Mouse (Mus musculus): ENCODE measurements around the gene Pnpla3. TPM values are rescaled to one million over a fixed set of nuclear protein-coding genes. Genes with fewer than 3 reads are reported as not detected.
A peak's percentile ranks its signal among the peaks of the same experiment; 100 is the strongest.
"Not testable (repeated sequence)": the region's sequence is repeated elsewhere in the genome, so short reads cannot be mapped to it uniquely, and the experiment has no call there.

Gene Pnpla3
- polyA plus RNA-seq, 1 experiment from 2014 or later = 5.0 TPM

GRCm38 (mm10) chr15:84139592-84140005 lies 28.0 kb upstream of the Pnpla3 start:
- ATAC-seq (ENCODE audit: low FRiP score) = no peak
- Histone ChIP-seq H3K9me3 (no peaks in the 10 kb centered on the region), H3K27ac (no peak overlapping the region), H3K4me2 (no peak overlapping the region), H3K9ac (no peak overlapping the region), H3K27me3 (no peaks in the 10 kb centered on the region), H3K4me1 (replicated peaks) (peaks cover 13% of the 10 kb centered on the region; the same call in 1 of the 2 replicates), H3K4me3 (no peak overlapping the region), H3K36me3 (no peaks in the 10 kb centered on the region)
- WGBS = 90% methylated on average over 5 of the region's 5 CpGs

DNA sequence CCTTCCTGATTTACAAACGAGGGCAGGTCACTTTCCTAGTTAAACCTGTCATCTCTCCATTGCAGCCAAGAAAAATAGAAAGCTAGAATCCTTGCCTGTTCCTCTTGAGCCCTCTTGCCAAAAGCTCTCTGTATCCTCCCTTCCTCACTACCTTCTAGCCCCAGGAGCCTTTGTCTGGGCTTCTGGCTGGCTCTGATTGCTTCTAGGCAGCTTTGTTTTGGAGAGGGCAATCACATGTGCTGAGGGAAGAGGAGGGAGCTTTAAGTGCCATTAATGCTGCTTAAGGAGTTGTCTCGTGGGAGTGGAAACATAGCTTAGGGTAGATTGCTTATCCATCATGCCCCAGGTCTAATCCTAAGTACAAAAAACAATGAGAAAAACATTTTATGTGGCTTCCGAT lies 27.5 kb upstream of the Pnpla3 start:
- Histone ChIP-seq H3K9ac (no peak overlapping the region), H3K9me3 (no peaks in the 10 kb centered on the region), H3K4me1 (replicated peaks) (peaks cover 13% of the 10 kb centered on the region; the same call in 1 of the 2 replicates), H3K36me3 (no peaks in the 10 kb centered on the region), H3K27ac (no peak overlapping the region), H3K4me2 (no peak overlapping the region), H3K27me3 (no peaks in the 10 kb centered on the region), H3K4me3 (no peak overlapping the region)
- 65% methylated on average over 3 of the region's 3 CpGs for whole genome bisulfite sequencing
- ATAC-seq (ENCODE audit: low FRiP score) = no peak

GRCm38 (mm10) chr15:84140929-84141328 lies 26.7 kb upstream of the Pnpla3 start:
- H3K4me3 ChIP-seq = no peak overlapping the region
- peaks cover 13% of the 10 kb centered on the region; the same call in 1 of the 2 replicates for H3K4me1 ChIP-seq (replicated peaks)
- no peak for ATAC-seq (ENCODE audit: low FRiP score)
- no peaks in the 10 kb centered on the region for H3K9me3 ChIP-seq
- no peak overlapping the region for H3K27ac ChIP-seq
- H3K36me3 ChIP-seq = no peaks in the 10 kb centered on the region
- no peaks in the 10 kb centered on the region for H3K27me3 ChIP-seq
- H3K9ac ChIP-seq = no peak overlapping the region
- H3K4me2 ChIP-seq = no peak overlapping the region
- 75% methylated on average over 5 of the region's 5 CpGs for WGBS

DNA sequence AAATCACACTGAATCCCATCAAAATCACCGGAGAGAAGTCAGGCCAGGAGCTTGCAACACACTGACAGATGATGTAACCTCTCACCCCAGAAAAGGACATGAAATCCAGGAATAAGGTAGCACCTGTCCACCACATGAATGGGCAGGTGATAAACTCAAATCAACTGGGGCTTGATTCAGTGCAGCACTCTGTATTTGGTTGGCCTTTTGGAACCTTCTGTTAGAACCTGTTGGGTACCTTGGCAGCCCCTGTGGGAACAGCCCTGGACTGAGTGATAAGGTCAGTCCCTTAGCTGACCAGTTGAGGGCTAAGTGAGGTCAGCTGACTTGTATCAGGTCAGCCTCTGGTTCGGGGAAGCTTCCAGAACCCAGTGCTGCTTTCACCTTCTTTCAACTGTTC lies 11.5 kb upstream of the Pnpla3 start:
- 88% methylated on average over 2 of the region's 2 CpGs for WGBS
- no peak overlapping the region for H3K4me2 ChIP-seq
- no peak overlapping the region for H3K27ac ChIP-seq
- H3K36me3 ChIP-seq = no peaks in the 10 kb centered on the region
- H3K9ac ChIP-seq = no peak overlapping the region
- no peaks in the 10 kb centered on the region for H3K9me3 ChIP-seq
- H3K4me1 ChIP-seq (replicated peaks) = no peaks in the 10 kb centered on the region
- ATAC-seq (ENCODE audit: low FRiP score) = no peak
- no peak overlapping the region for H3K4me3 ChIP-seq
- no peaks in the 10 kb centered on the region for H3K27me3 ChIP-seq

GRCm38 (mm10) chr15:84157530-84157929 lies 10.1 kb upstream of the Pnpla3 start:
- not testable (repeated sequence) for H3K9me3 ChIP-seq; H3K27me3 ChIP-seq; H3K4me3 ChIP-seq; H3K4me1 ChIP-seq (replicated peaks); H3K36me3 ChIP-seq; H3K9ac ChIP-seq; ATAC-seq (ENCODE audit: low FRiP score); H3K4me2 ChIP-seq; H3K27ac ChIP-seq
- 91% methylated on average over 6 of the region's 6 CpGs for WGBS

DNA sequence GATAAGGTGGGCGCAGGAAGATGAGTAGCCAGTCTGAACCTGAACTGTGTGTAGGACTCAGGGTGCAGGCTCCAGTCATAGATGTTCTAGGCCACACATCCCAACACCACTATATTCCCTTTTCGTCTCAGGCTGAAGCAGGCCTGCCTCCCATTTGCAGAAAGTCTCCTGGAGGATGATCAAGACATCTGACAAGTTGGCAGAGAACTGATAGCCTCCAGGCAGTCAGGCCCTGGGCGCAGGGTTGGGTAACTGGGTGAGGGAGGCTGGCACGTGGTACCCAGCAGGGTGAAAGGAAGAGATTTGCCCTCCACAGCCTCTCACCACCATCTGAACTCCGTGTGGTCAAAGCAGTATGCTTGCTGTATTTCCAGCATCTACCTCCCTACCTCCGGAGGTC lies 5.8 kb upstream of the Pnpla3 start:
- Histone ChIP-seq H3K9me3 (no peaks in the 10 kb centered on the region), H3K27me3 (no peaks in the 10 kb centered on the region), H3K4me2 (no peak overlapping the region), H3K4me1 (replicated peaks) (peaks cover 2% of the 10 kb centered on the region), H3K36me3 (no peaks in the 10 kb centered on the region), H3K27ac (no peak overlapping the region), H3K9ac (no peak overlapping the region), H3K4me3 (no peak overlapping the region)
- WGBS = 83% methylated on average over 6 of the region's 6 CpGs
- no peak for ATAC-seq (ENCODE audit: low FRiP score)

GRCm38 (mm10) chr15:84166818-84167217 lies 819 bp upstream of the Pnpla3 start:
- Histone ChIP-seq H3K4me1 (replicated peaks) (peaks cover 27% of the 10 kb centered on the region), H3K36me3 (no peaks in the 10 kb centered on the region), H3K27ac (peak overlapping the region; percentile 86; the same call in 1 of the 2 replicates), H3K4me3 (peak overlapping the region; percentile 61; the same call in 1 of the 2 replicates), H3K4me2 (peak overlapping the region; percentile 96), H3K9ac (no peak overlapping the region), H3K9me3 (no peaks in the 10 kb centered on the region), H3K27me3 (0 out of 2 replicates have a peak, but pooled peaks cover 9% of the 10 kb centered on the region)
- no peak for ATAC-seq (ENCODE audit: low FRiP score)
- 67% methylated on average over 6 of the region's 6 CpGs for whole genome bisulfite sequencing

GRCm38 (mm10) chr15:84168170-84169161 lies 829 bp downstream of the Pnpla3 start:
- Histone ChIP-seq H3K27me3 (0 out of 2 replicates have a peak, but pooled peaks cover 9% of the 10 kb centered on the region), H3K9ac (peak overlapping the region; percentile 83), H3K9me3 (no peaks in the 10 kb centered on the region), H3K4me1 (replicated peaks) (peaks cover 27% of the 10 kb centered on the region), H3K36me3 (no peaks in the 10 kb centered on the region), H3K4me2 (peak overlapping the region; percentile 96), H3K27ac (peak overlapping the region; percentile 86), H3K4me3 (peak overlapping the region; percentile 61)
- WGBS = 1% methylated on average over 28 of the region's 28 CpGs
- ATAC-seq (ENCODE audit: low FRiP score) = peak; percentile 58

GRCm38 (mm10) chr15:84169511-84169910 lies 1.9 kb downstream of the Pnpla3 start:
- Histone ChIP-seq H3K4me3 (no peak overlapping the region), H3K27me3 (0 out of 2 replicates have a peak, but pooled peaks cover 9% of the 10 kb centered on the region), H3K9me3 (no peaks in the 10 kb centered on the region), H3K4me2 (peak overlapping the region; percentile 96; the same call in 1 of the 2 replicates), H3K9ac (no peak overlapping the region), H3K27ac (no peak overlapping the region), H3K4me1 (replicated peaks) (peaks cover 27% of the 10 kb centered on the region), H3K36me3 (no peaks in the 10 kb centered on the region)
- 75% methylated on average over 1 of the region's 1 CpGs for WGBS
- ATAC-seq (ENCODE audit: low FRiP score) = no peak

DNA sequence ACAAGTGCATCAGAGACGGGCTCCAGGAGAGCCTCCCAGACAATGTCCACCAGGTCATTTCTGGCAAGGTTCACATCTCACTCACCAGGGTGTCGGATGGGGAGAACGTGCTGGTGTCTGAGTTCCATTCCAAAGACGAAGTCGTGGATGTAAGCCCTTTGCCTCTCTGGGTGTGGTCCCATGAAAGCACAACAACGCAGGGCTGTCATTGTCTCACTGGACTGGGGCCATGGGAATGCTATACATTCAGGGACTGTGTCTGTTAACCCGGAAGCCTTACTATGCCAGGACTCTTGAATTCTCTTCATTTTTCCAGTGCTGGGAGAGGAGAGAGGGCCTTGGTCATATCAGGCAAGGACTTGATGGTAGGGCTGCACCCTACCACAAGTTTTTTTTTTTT lies 3.5 kb downstream of the Pnpla3 start:
- no peak for ATAC-seq (ENCODE audit: low FRiP score)

GRCm38 (mm10) chr15:84178733-84179132 lies 11.1 kb downstream of the Pnpla3 start:
- Histone ChIP-seq H3K27ac (no peak overlapping the region), H3K9ac (no peak overlapping the region), H3K36me3 (no peaks in the 10 kb centered on the region), H3K9me3 (no peaks in the 10 kb centered on the region), H3K4me3 (no peak overlapping the region), H3K27me3 (no peaks in the 10 kb centered on the region), H3K4me2 (no peak overlapping the region), H3K4me1 (replicated peaks) (no peaks in the 10 kb centered on the region; the same call in 1 of the 2 replicates)
- ATAC-seq (ENCODE audit: low FRiP score) = no peak
- 92% methylated on average over 9 of the region's 9 CpGs for WGBS

More for the DNA sequence above, 3.5 kb downstream of the Pnpla3 start:
- WGBS = 84% methylated on average over 7 of the region's 7 CpGs
- Histone ChIP-seq H3K4me1 (replicated peaks) (peaks cover 27% of the 10 kb centered on the region), H3K27ac (no peak overlapping the region), H3K9me3 (no peaks in the 10 kb centered on the region), H3K4me3 (no peak overlapping the region), H3K9ac (no peak overlapping the region), H3K27me3 (0 out of 2 replicates have a peak, but pooled peaks cover 9% of the 10 kb centered on the region), H3K4me2 (no peak overlapping the region), H3K36me3 (no peaks in the 10 kb centered on the region)

DNA sequence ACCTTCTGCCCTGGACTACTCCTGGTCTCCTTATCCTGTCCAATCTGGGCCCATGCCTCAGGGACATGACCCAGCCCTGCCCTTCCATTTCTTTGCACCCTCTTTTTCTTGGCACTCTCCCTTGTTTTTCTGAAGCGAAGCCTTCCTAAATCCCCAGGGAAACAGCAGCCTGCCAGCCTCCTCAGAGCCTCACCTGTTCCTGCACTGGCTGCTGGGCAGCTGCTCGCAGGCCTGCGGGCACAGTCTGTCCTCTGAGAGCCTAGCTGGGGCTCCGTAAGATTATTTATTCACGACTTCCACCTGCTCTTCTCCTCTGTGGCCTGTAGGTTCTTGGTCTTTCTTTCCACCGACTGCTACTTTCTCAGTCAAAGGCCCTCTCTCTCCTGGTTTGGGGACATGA lies 14.4 kb downstream of the Pnpla3 start:
- Histone ChIP-seq H3K27me3 (no peaks in the 10 kb centered on the region), H3K27ac (no peak overlapping the region), H3K9ac (no peak overlapping the region; the same call in 1 of the 2 replicates), H3K4me2 (no peak overlapping the region), H3K36me3 (no peaks in the 10 kb centered on the region), H3K4me1 (replicated peaks) (no peaks in the 10 kb centered on the region; the same call in 1 of the 2 replicates), H3K9me3 (no peaks in the 10 kb centered on the region), H3K4me3 (no peak overlapping the region)
- no peak for ATAC-seq (ENCODE audit: low FRiP score)
- 64% methylated on average over 6 of the region's 6 CpGs for WGBS

Data from hindbrain, embryonic 13.5 days (tissue).